Mouse (Mus musculus) cerebellum, adult 2 months (tissue): ENCODE results near the gene Bcl7c. TPM values are rescaled to one million over a fixed set of nuclear protein-coding genes. Genes with fewer than 3 reads are reported as not detected.
"Not testable (repeated sequence)": the region's sequence is repeated elsewhere in the genome, so short reads cannot be mapped to it uniquely, and the experiment has no call there.

Source experiments
- DNase-seq, 2 experiments: peaks; one replicate each; pipeline ENCODE4 v3.0.0; 2021
- H3K27ac ChIP-seq: fragments of 200-500 bp; 2 replicates; pipeline ENCODE4 v1.5.1; 2012; ENCODE audit warnings: low read length, control low read depth, inconsistent platforms; ENCODE audit not compliant: insufficient read depth
- H3K27me3 ChIP-seq: fragments of 200-500 bp; 2 replicates; pipeline ENCODE4 v1.6.1; 2012; ENCODE audit warnings: inconsistent platforms, mild to moderate bottlenecking, low read length, moderate library complexity; ENCODE audit not compliant: control insufficient read depth, insufficient read depth
- H3K4me1 ChIP-seq: fragments of 200-500 bp; 2 replicates; pipeline ENCODE4 v1.6.1; 2011; ENCODE audit warnings: low read length; ENCODE audit not compliant: control insufficient read depth, insufficient read depth
- H3K4me3 ChIP-seq: fragments of 200-500 bp; replicated peaks from 2 replicates; pipeline ENCODE3; 2011; ENCODE audit warnings: mild to moderate bottlenecking, low read depth, low read length, control low read depth; ENCODE audit not compliant: insufficient read depth
- CTCF ChIP-seq: fragments of 200-500 bp; IDR thresholded peaks from 2 replicates; pipeline ENCODE4 v1.5.1; 2011; ENCODE audit warnings: low read depth, mild to moderate bottlenecking, control low read depth, low read length, moderate library complexity, borderline replicate concordance; ENCODE audit not compliant: insufficient read depth
- POLR2A ChIP-seq: fragments of 200-500 bp; IDR thresholded peaks from 2 replicates; pipeline ENCODE4 v1.6.1; 2011; ENCODE audit warnings: low read length, control low read depth, borderline replicate concordance; ENCODE audit not compliant: insufficient read depth
- WGBS: fragments of 180-500 bp; shearing (Covaris S2); methylation state at CpG from one replicate; pipeline ENCODE4 v1.1.7; 2018; 5-methylcytosine and 5-hydroxymethylcytosine counted together
- polyA plus RNA-seq: library from polyadenylated mRNA; depleted of rRNA; stranded (reverse); fragments of >200 nt; gene quantifications from 2 replicates; pipeline ENCODE4 v1.2.3, GENCODE M21; 2012

Gene Bcl7c
- polyA plus RNA-seq, 1 experiment, result 33.3 TPM

- no peak for DNase-seq
- no peak overlapping the region for H3K4me3 ChIP-seq
- WGBS, result 81% methylated on average over 6 of the region's 6 CpGs
- TF ChIP-seq CTCF (no peak), POLR2A (no peak)
- H3K27me3 ChIP-seq, result no peaks in the 10 kb centered on the region
- H3K4me1 ChIP-seq, result no peaks in the 10 kb centered on the region
- H3K27ac ChIP-seq, result no peak overlapping the region
Observed at GRCm38 (mm10) chr7:127649206-127649605, 59.5 kb downstream of the Bcl7c start.

GRCm38 (mm10) chr7:127648516-127649201, 60.1 kb downstream of the Bcl7c start:
- no peak for TF ChIP-seq CTCF
- TF ChIP-seq POLR2A, result no peak
- DNase-seq, result no peak

GRCm38 (mm10) chr7:127647576-127647975, 61.2 kb downstream of the Bcl7c start:
- WGBS, result 84% methylated on average over 7 of the region's 7 CpGs

More at GRCm38 (mm10) chr7:127648516-127649201, 60.1 kb downstream of the Bcl7c start:
- H3K27ac ChIP-seq, result no peak overlapping the region
- no peaks in the 10 kb centered on the region for H3K4me1 ChIP-seq
- no peaks in the 10 kb centered on the region for H3K27me3 ChIP-seq
- WGBS, result 75% methylated on average over 4 of the region's 4 CpGs
- no peak overlapping the region for H3K4me3 ChIP-seq

GRCm38 (mm10) chr7:127646363-127646762, 62.4 kb downstream of the Bcl7c start:
- no peaks in the 10 kb centered on the region for H3K4me1 ChIP-seq
- DNase-seq, result no peak
- TF ChIP-seq CTCF (no peak), POLR2A (no peak)
- 88% methylated on average over 4 of the region's 4 CpGs for WGBS
- H3K4me3 ChIP-seq, result no peak overlapping the region
- no peak overlapping the region for H3K27ac ChIP-seq
- no peaks in the 10 kb centered on the region for H3K27me3 ChIP-seq

More at GRCm38 (mm10) chr7:127647576-127647975, 61.2 kb downstream of the Bcl7c start:
- not testable (repeated sequence) for DNase-seq, H3K4me3 ChIP-seq, H3K4me1 ChIP-seq, H3K27me3 ChIP-seq, H3K27ac ChIP-seq

GRCm38 (mm10) chr7:127642254-127642653, 66.5 kb downstream of the Bcl7c start:
- Histone ChIP-seq H3K27ac (no peak overlapping the region), H3K4me3 (no peak overlapping the region), H3K27me3 (no peaks in the 10 kb centered on the region), H3K4me1 (no peaks in the 10 kb centered on the region; the same call in 1 of the 2 replicates)
- TF ChIP-seq POLR2A (no peak), CTCF (no peak)
- no peak for DNase-seq
- WGBS, result 76% methylated on average over 4 of the region's 4 CpGs

GRCm38 (mm10) chr7:127641260-127641659, 67.5 kb downstream of the Bcl7c start:
- H3K27ac ChIP-seq, result no peak overlapping the region
- whole genome bisulfite sequencing, result 13% methylated on average over 4 of the region's 4 CpGs
- TF ChIP-seq CTCF, result no peak
- TF ChIP-seq POLR2A, result no peak
- no peak for DNase-seq
- no peaks in the 10 kb centered on the region for H3K27me3 ChIP-seq
- no peaks in the 10 kb centered on the region; the same call in 1 of the 2 replicates for H3K4me1 ChIP-seq
- H3K4me3 ChIP-seq, result no peak overlapping the region

- Histone ChIP-seq H3K27me3 (no peaks in the 10 kb centered on the region), H3K4me1 (no peaks in the 10 kb centered on the region; the same call in 1 of the 2 replicates), H3K4me3 (peak overlapping the region; percentile 88), H3K27ac (no peak overlapping the region)
- TF ChIP-seq POLR2A (peak; percentile 46; the same call in 1 of the 2 replicates), CTCF (no peak)
- 1% methylated on average over 27 of the region's 27 CpGs for WGBS
- peak; percentile 85 to 86 for DNase-seq
Observed at GRCm38 (mm10) chr7:127636963-127637362, 71.8 kb downstream of the Bcl7c start.

- 60% methylated on average over 4 of the region's 4 CpGs for WGBS
- Histone ChIP-seq H3K27ac (no peak overlapping the region), H3K27me3 (no peaks in the 10 kb centered on the region), H3K4me1 (no peaks in the 10 kb centered on the region), H3K4me3 (no peak overlapping the region)
- TF ChIP-seq CTCF (no peak), POLR2A (no peak)
- no peak for DNase-seq
Observed at GRCm38 (mm10) chr7:127631416-127631815, 77.3 kb downstream of the Bcl7c start.
